Mouse (Mus musculus) megakaryocyte, adult 5-6 weeks (primary cell): ENCODE results near the gene Prkcb. TPM values are rescaled to one million over a fixed set of nuclear protein-coding genes. Genes with fewer than 3 reads are reported as not detected.

ENCODE experiments used
- ATAC-seq: 2 replicates; pipeline ENCODE4 v1.8.0; 2016; ENCODE audit warnings: mild to moderate bottlenecking, inconsistent platforms; ENCODE audit not compliant: poor library complexity, severe bottlenecking
- total RNA-seq, 2 experiments: library from RNA; stranded (forward) in 1 of 2; stranded (reverse) in 1 of 2; fragments of 153-499, 151-499 nt in 1 of 2; fragments of 221-1000, 200-1000 nt in 1 of 2; gene quantifications; 2 replicates each; pipeline versions ENCODE4 v1.2.3 to v1.2.4; 2015 to 2017

The Prkcb gene
- total RNA-seq, 2 experiments from 2014 or later: 85.9 to 135 TPM

GRCm38 (mm10) chr7:122575506-122575905 is 287.0 kb downstream of the Prkcb start:
- ATAC-seq: no peak

- no peak for ATAC-seq
These were observed 289.0 kb downstream of the Prkcb start for GRCm38 (mm10) chr7:122577571-122577970.

- ATAC-seq: no peak
These were observed 291.1 kb downstream of the Prkcb start for GRCm38 (mm10) chr7:122579461-122580157.

- ATAC-seq: no peak
These were observed 291.6 kb downstream of the Prkcb start for GRCm38 (mm10) chr7:122580158-122580475.

- no peak for ATAC-seq
These were observed 296.0 kb downstream of the Prkcb start for GRCm38 (mm10) chr7:122584421-122585151.

- no peak for ATAC-seq
These were observed 307.3 kb downstream of the Prkcb start for GRCm38 (mm10) chr7:122595897-122596296.

- ATAC-seq: no peak
These were observed 308.1 kb downstream of the Prkcb start for GRCm38 (mm10) chr7:122596596-122597170.

GRCm38 (mm10) chr7:122597313-122597712 is 308.8 kb downstream of the Prkcb start:
- no peak for ATAC-seq

- ATAC-seq: no peak
These were observed 312.3 kb downstream of the Prkcb start for GRCm38 (mm10) chr7:122600856-122601255.

- ATAC-seq: no peak
These were observed 316.5 kb downstream of the Prkcb start for GRCm38 (mm10) chr7:122605066-122605465.

GRCm38 (mm10) chr7:122609420-122609819 is 320.9 kb downstream of the Prkcb start:
- ATAC-seq: no peak

GRCm38 (mm10) chr7:122610161-122610560 is 321.6 kb downstream of the Prkcb start:
- no peak for ATAC-seq

- no peak for ATAC-seq
These were observed 325.3 kb downstream of the Prkcb start for GRCm38 (mm10) chr7:122613876-122614275.

GRCm38 (mm10) chr7:122622125-122622774 is 333.7 kb downstream of the Prkcb start:
- ATAC-seq: no peak

GRCm38 (mm10) chr7:122623753-122624152 is 335.2 kb downstream of the Prkcb start:
- ATAC-seq: no peak

- ATAC-seq: no peak
These were observed 339.5 kb downstream of the Prkcb start for GRCm38 (mm10) chr7:122628050-122628449.

GRCm38 (mm10) chr7:122630386-122630785 is 341.8 kb downstream of the Prkcb start:
- ATAC-seq: no peak

GRCm38 (mm10) chr7:122631151-122631550 is 342.6 kb downstream of the Prkcb start:
- no peak for ATAC-seq

GRCm38 (mm10) chr7:122632946-122633345 is 344.4 kb downstream of the Prkcb start:
- no peak for ATAC-seq

GRCm38 (mm10) chr7:122633463-122633862 is 344.9 kb downstream of the Prkcb start:
- no peak for ATAC-seq

- no peak for ATAC-seq
These were observed 355.1 kb downstream of the Prkcb start for GRCm38 (mm10) chr7:122643676-122644075.

GRCm38 (mm10) chr7:122649306-122649705 is 360.8 kb downstream of the Prkcb start:
- no peak for ATAC-seq
